Mouse (Mus musculus) cortical plate, adult 2 months (tissue): ENCODE results near the gene A430033K04Rik.

Experiments
- CTCF ChIP-seq: fragments of 200-500 bp; IDR thresholded peaks from 2 replicates; pipeline ENCODE4 v1.5.1; 2011; ENCODE audit warnings: mild to moderate bottlenecking, control low read depth, low read length; ENCODE audit not compliant: insufficient read depth; ENCODE audit errors: extremely low read depth
- POLR2A ChIP-seq: fragments of 200-500 bp; IDR thresholded peaks from 2 replicates; pipeline ENCODE4 v1.6.1; 2011; ENCODE audit warnings: mild to moderate bottlenecking, low read length, control low read depth; ENCODE audit not compliant: insufficient read depth; ENCODE audit errors: extremely low read depth

DNA sequence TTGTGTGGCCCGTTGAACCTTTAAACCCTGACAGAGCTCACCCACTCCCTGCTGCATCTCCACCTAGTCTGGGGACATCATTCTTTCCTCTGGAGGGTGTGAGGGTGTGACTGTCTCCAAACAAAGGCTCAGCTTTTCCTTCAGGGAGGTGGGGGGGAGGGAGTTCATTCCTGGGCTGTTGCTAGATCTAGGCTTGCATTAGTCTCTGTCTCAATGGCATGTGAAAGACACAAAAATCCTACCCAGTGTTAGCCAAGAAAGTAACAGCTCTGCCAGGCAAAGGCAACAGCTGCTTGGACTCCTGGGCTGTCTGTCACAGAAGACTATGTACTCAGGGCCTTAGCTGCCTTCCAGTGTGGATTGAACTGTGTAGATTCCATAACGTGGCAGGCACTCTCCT, 71.4 kb downstream of the A430033K04Rik start:
- no peak for TF ChIP-seq CTCF
- no peak for TF ChIP-seq POLR2A
